Mouse (Mus musculus) gastrocnemius, postnatal 10 days (tissue): ENCODE data around the gene Gm10282. TPM values are rescaled to one million over a fixed set of nuclear protein-coding genes. Genes with fewer than 3 reads are reported as not detected.

Experiments used
- DNase-seq: peaks from one replicate; pipeline ENCODE4 v3.0.0; 2021; ENCODE audit warnings: mixed read lengths
- total RNA-seq, 2 experiments: library from RNA; stranded (reverse); gene quantifications; 2 replicates each; pipeline ENCODE4 v1.2.3; 2021

Gm10282 gene
- total RNA-seq, 2 experiments from 2014 or later: 14.2 to 15.8 TPM

- no peak for DNase-seq
Measured at GRCm38 (mm10) chr8:72261019-72261418, 44.0 kb downstream of the Gm10282 start.

GRCm38 (mm10) chr8:72260585-72260984 is 44.5 kb downstream of the Gm10282 start:
- no peak for DNase-seq

GRCm38 (mm10) chr8:72259862-72260261 is 45.2 kb downstream of the Gm10282 start:
- no peak for DNase-seq

GRCm38 (mm10) chr8:72257902-72258238 is 47.2 kb downstream of the Gm10282 start:
- DNase-seq: no peak

- DNase-seq: peak; percentile 32
Measured at GRCm38 (mm10) chr8:72257171-72257901, 47.7 kb downstream of the Gm10282 start.

Other genes with a start within 250 kb of the Gm10282 start
- not detected for gene Olfr373, start 222.1 kb downstream of the Gm10282 start, total RNA-seq
- not detected for gene Olfr374, start 198.2 kb downstream of the Gm10282 start, total RNA-seq
- gene Tpm4, start 170.3 kb downstream of the Gm10282 start, total RNA-seq: 100 to 1,000 TPM; 115 to 142 TPM
- 10 to 100 TPM; 22.8 to 30.8 TPM for gene Rab8a, start 144.1 kb downstream of the Gm10282 start, total RNA-seq
- gene Hsh2d, start 115.6 kb downstream of the Gm10282 start, total RNA-seq: not detected
- gene Cib3, start 92.4 kb downstream of the Gm10282 start, total RNA-seq: not detected
- gene Gm11034, start 91.6 kb downstream of the Gm10282 start, total RNA-seq: not detected
- 10 to 100 TPM; 14.7 to 17.9 TPM for gene Fam32a, start 85.5 kb downstream of the Gm10282 start, total RNA-seq
- 10 to 100 TPM; 28.7 to 35.9 TPM for gene Ap1m1, start 65.2 kb downstream of the Gm10282 start, total RNA-seq
- gene Klf2, start 13.8 kb upstream of the Gm10282 start, total RNA-seq: 10 to 100 TPM; 25.2 to 31.9 TPM
- gene Eps15l1, start 116.2 kb upstream of the Gm10282 start, total RNA-seq: 10 to 100 TPM; 27.4 to 38.7 TPM
- 1 to 10 TPM; 1.7 to 1.8 TPM for gene Calr3, start 138.6 kb upstream of the Gm10282 start, total RNA-seq
- 1 to 10 TPM; 3.6 to 5.6 TPM for gene 1700030K09Rik, start 138.6 kb upstream of the Gm10282 start, total RNA-seq
- gene Cherp, start 170.0 kb upstream of the Gm10282 start, total RNA-seq: 10 to 100 TPM; 27.5 to 38.9 TPM
- 10 to 100 TPM; 23.3 to 25.3 TPM for gene Slc35e1, start 187.4 kb upstream of the Gm10282 start, total RNA-seq
- 1 to 10 TPM; 7.0 to 9.3 TPM for gene Med26, start 243.0 kb upstream of the Gm10282 start, total RNA-seq